Mouse (Mus musculus): ENCODE results near the gene Bicdl2. TPM values are rescaled to one million over a fixed set of nuclear protein-coding genes. Genes with fewer than 3 reads are reported as not detected.

Gene Bicdl2
- polyA plus RNA-seq, 1 experiment from 2014 or later, result 1.2 TPM

GRCm38 (mm10) chr17:23670516-23671074 is 10.3 kb downstream of the Bicdl2 start:
- peaks cover 38% of the 10 kb centered on the region for H3K36me3 ChIP-seq (ENCODE audit: control insufficient read depth, insufficient read depth, low read length)
- H3K9ac ChIP-seq (ENCODE audit: low read depth, low read length), result no peak overlapping the region
- WGBS, result 91% methylated on average over 7 of the region's 7 CpGs
- ATAC-seq (ENCODE audit: low FRiP score, low TSS enrichment), result no peak
- H3K27ac ChIP-seq (ENCODE audit: low read depth, low read length), result no peak overlapping the region
- H3K4me1 ChIP-seq (ENCODE audit: control insufficient read depth, insufficient read depth, low read length), result peaks cover 21% of the 10 kb centered on the region; the same call in 1 of the 2 replicates
- no peaks in the 10 kb centered on the region for H3K27me3 ChIP-seq (ENCODE audit: control insufficient read depth, insufficient read depth, low read length)
- no peak overlapping the region for H3K4me3 ChIP-seq (ENCODE audit: low read length)
- no peak overlapping the region for H3K4me2 ChIP-seq (replicated peaks; ENCODE audit: low read depth, low read length)
- no peaks in the 10 kb centered on the region for H3K9me3 ChIP-seq (ENCODE audit: control insufficient read depth, low read length)

GRCm38 (mm10) chr17:23671519-23671918 is 11.2 kb downstream of the Bicdl2 start:
- Histone ChIP-seq H3K9ac (ENCODE audit: low read depth, low read length) (no peak overlapping the region), H3K4me3 (ENCODE audit: low read length) (no peak overlapping the region), H3K4me2 (replicated peaks; ENCODE audit: low read depth, low read length) (no peak overlapping the region), H3K9me3 (ENCODE audit: control insufficient read depth, low read length) (no peaks in the 10 kb centered on the region), H3K27ac (ENCODE audit: low read depth, low read length) (no peak overlapping the region), H3K4me1 (ENCODE audit: control insufficient read depth, insufficient read depth, low read length) (peaks cover 31% of the 10 kb centered on the region; the same call in 1 of the 2 replicates), H3K27me3 (ENCODE audit: control insufficient read depth, insufficient read depth, low read length) (no peaks in the 10 kb centered on the region), H3K36me3 (ENCODE audit: control insufficient read depth, insufficient read depth, low read length) (peaks cover 32% of the 10 kb centered on the region)
- 89% methylated on average over 3 of the region's 3 CpGs for WGBS
- ATAC-seq (ENCODE audit: low FRiP score, low TSS enrichment), result no peak

DNA sequence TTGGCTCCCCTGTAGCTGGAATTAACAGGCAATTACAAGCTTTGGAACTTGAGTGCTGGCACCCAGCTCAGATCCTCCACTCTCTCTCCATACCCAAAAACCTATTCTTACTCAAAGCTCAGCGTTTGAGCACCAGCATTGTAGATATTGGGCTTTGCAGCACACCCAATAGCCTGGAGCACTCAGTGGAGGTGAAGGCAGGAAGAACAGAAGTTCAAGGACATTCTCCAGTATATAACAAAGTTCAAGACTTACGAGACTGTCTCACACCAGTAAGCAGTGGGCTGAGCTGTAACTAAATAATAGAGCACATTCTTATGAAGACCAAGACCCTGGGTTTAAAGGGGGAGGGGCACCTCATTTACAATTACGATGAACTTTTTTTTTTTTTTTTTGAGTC is 12.5 kb downstream of the Bicdl2 start:
- Histone ChIP-seq H3K9ac (ENCODE audit: low read depth, low read length) (peak overlapping the region; percentile 66; the same call in 1 of the 2 replicates), H3K36me3 (ENCODE audit: control insufficient read depth, insufficient read depth, low read length) (peaks cover 22% of the 10 kb centered on the region; the same call in 1 of the 2 replicates), H3K27me3 (ENCODE audit: control insufficient read depth, insufficient read depth, low read length) (no peaks in the 10 kb centered on the region), H3K4me2 (replicated peaks; ENCODE audit: low read depth, low read length) (peak overlapping the region; percentile 56), H3K4me3 (ENCODE audit: low read length) (peak overlapping the region; percentile 59), H3K4me1 (ENCODE audit: control insufficient read depth, insufficient read depth, low read length) (peaks cover 37% of the 10 kb centered on the region; the same call in 1 of the 2 replicates), H3K9me3 (ENCODE audit: control insufficient read depth, low read length) (no peaks in the 10 kb centered on the region), H3K27ac (ENCODE audit: low read depth, low read length) (no peak overlapping the region)
- ATAC-seq (ENCODE audit: low FRiP score, low TSS enrichment), result no peak
- 61% methylated on average over 3 of the region's 3 CpGs for WGBS

DNA sequence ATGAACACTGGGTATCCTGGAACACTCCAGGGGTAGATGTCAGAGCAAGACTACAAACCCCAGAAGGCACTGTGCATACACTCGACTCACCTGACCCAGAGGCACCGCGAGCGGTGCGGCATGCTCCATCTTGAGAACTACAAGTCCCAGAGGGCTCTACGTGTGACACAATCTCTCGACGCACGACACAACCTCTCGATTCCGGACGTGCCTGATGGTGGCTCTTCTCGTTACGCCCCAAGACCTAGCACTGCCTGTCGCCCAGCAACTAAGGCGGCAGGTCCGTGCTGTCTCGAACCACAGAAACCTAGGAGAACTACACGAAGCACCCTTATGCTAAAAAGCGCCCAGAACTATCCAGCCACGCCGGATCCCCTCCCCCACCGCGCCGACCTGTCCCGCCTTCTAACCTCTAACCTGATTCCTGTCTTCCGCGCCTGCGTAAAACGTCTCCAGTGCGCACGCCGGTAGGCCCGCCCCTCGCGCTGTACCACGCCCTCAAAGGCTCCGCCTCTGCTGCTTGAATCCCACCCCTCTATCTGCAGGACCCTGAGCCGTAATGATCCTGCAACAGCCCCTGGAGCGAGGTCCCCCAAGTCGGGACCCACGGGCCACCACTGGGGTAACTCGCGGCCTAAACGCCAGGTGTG is 13.2 kb downstream of the Bicdl2 start, which contains the start of the genes Hcfc1r1 and Thoc6:
Gene Hcfc1r1, plus strand, starts transcription at position 173 of the 650 bp plus-strand sequence.
Gene Thoc6, minus strand, starts transcription at position 459 of the 650 bp plus-strand sequence.
- peak within 1 kb of the TSS; percentile 79 for H3K27ac ChIP-seq (ENCODE audit: low read depth, low read length)
- H3K36me3 ChIP-seq (ENCODE audit: control insufficient read depth, insufficient read depth, low read length), result peaks cover 17% of the 10 kb centered on the region; the same call in 1 of the 2 replicates
- ATAC-seq (ENCODE audit: low FRiP score, low TSS enrichment), result peak; percentile 90
- peaks cover 38% of the 10 kb centered on the region; the same call in 1 of the 2 replicates for H3K4me1 ChIP-seq (ENCODE audit: control insufficient read depth, insufficient read depth, low read length)
- H3K27me3 ChIP-seq (ENCODE audit: control insufficient read depth, insufficient read depth, low read length), result no peaks in the 10 kb centered on the region; the same call in 1 of the 2 replicates
- peak within 1 kb of the TSS; percentile 66 for H3K9ac ChIP-seq (ENCODE audit: low read depth, low read length)
- peak within 1 kb of the TSS; percentile 59 for H3K4me3 ChIP-seq (ENCODE audit: low read length)
- H3K4me2 ChIP-seq (replicated peaks; ENCODE audit: low read depth, low read length), result peak within 1 kb of the TSS; percentile 56
- WGBS, result under 1% methylated on average over 45 of the region's 45 CpGs
- H3K9me3 ChIP-seq (ENCODE audit: control insufficient read depth, low read length), result no peaks in the 10 kb centered on the region

GRCm38 (mm10) chr17:23674271-23674952 is 14.1 kb downstream of the Bicdl2 start:
- peaks cover 5% of the 10 kb centered on the region for H3K27me3 ChIP-seq (ENCODE audit: control insufficient read depth, insufficient read depth, low read length)
- peak overlapping the region; percentile 59 for H3K4me3 ChIP-seq (ENCODE audit: low read length)
- H3K9ac ChIP-seq (ENCODE audit: low read depth, low read length), result peak overlapping the region; percentile 66
- no peak for ATAC-seq (ENCODE audit: low FRiP score, low TSS enrichment)
- peaks cover 38% of the 10 kb centered on the region; the same call in 1 of the 2 replicates for H3K4me1 ChIP-seq (ENCODE audit: control insufficient read depth, insufficient read depth, low read length)
- H3K36me3 ChIP-seq (ENCODE audit: control insufficient read depth, insufficient read depth, low read length), result peaks cover 9% of the 10 kb centered on the region; the same call in 1 of the 2 replicates
- H3K27ac ChIP-seq (ENCODE audit: low read depth, low read length), result no peak overlapping the region
- 35% methylated on average over 9 of the region's 9 CpGs for WGBS
- peak overlapping the region; percentile 56 for H3K4me2 ChIP-seq (replicated peaks; ENCODE audit: low read depth, low read length)
- H3K9me3 ChIP-seq (ENCODE audit: control insufficient read depth, low read length), result no peaks in the 10 kb centered on the region

DNA sequence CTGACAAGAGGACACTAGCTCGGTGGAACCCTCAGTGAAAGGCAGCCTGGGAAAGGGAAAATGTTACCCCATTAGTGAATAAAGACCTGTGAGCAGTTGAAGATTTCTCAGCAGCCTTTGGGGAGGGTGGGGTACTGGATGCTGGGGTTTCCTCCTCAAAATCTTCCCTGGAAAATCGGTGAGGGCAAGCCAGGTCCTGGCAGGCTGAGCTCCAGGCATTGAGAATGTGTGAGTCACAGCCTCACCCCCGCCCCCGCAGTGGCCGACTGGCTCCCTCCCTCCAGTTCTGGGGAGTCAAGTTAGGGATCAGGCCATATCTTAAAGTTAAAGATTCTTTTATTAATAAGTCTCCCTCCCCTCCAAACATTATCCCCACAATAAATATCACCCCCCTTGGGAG is 14.8 kb downstream of the Bicdl2 start:
- peaks cover 3% of the 10 kb centered on the region; the same call in 1 of the 2 replicates for H3K36me3 ChIP-seq (ENCODE audit: control insufficient read depth, insufficient read depth, low read length)
- no peak for ATAC-seq (ENCODE audit: low FRiP score, low TSS enrichment)
- H3K4me1 ChIP-seq (ENCODE audit: control insufficient read depth, insufficient read depth, low read length), result peaks cover 38% of the 10 kb centered on the region; the same call in 1 of the 2 replicates
- H3K9ac ChIP-seq (ENCODE audit: low read depth, low read length), result peak overlapping the region; percentile 18; the same call in 1 of the 2 replicates
- H3K9me3 ChIP-seq (ENCODE audit: control insufficient read depth, low read length), result no peaks in the 10 kb centered on the region
- peaks cover 12% of the 10 kb centered on the region for H3K27me3 ChIP-seq (ENCODE audit: control insufficient read depth, insufficient read depth, low read length)
- peak overlapping the region; percentile 56; the same call in 1 of the 2 replicates for H3K4me2 ChIP-seq (replicated peaks; ENCODE audit: low read depth, low read length)
- no peak overlapping the region for H3K27ac ChIP-seq (ENCODE audit: low read depth, low read length)
- H3K4me3 ChIP-seq (ENCODE audit: low read length), result no peak overlapping the region
- 39% methylated on average over 5 of the region's 5 CpGs for WGBS

GRCm38 (mm10) chr17:23675564-23676281 is 15.4 kb downstream of the Bicdl2 start:
- Histone ChIP-seq H3K9ac (ENCODE audit: low read depth, low read length) (peak overlapping the region; percentile 58; the same call in 1 of the 2 replicates), H3K27me3 (ENCODE audit: control insufficient read depth, insufficient read depth, low read length) (peaks cover 17% of the 10 kb centered on the region), H3K4me1 (ENCODE audit: control insufficient read depth, insufficient read depth, low read length) (peaks cover 38% of the 10 kb centered on the region; the same call in 1 of the 2 replicates), H3K4me3 (ENCODE audit: low read length) (peak overlapping the region; percentile 58), H3K9me3 (ENCODE audit: control insufficient read depth, low read length) (no peaks in the 10 kb centered on the region), H3K36me3 (ENCODE audit: control insufficient read depth, insufficient read depth, low read length) (no peaks in the 10 kb centered on the region), H3K4me2 (replicated peaks; ENCODE audit: low read depth, low read length) (peak overlapping the region; percentile 97), H3K27ac (ENCODE audit: low read depth, low read length) (no peak overlapping the region)
- WGBS, result 9% methylated on average over 15 of the region's 15 CpGs
- no peak for ATAC-seq (ENCODE audit: low FRiP score, low TSS enrichment)

DNA sequence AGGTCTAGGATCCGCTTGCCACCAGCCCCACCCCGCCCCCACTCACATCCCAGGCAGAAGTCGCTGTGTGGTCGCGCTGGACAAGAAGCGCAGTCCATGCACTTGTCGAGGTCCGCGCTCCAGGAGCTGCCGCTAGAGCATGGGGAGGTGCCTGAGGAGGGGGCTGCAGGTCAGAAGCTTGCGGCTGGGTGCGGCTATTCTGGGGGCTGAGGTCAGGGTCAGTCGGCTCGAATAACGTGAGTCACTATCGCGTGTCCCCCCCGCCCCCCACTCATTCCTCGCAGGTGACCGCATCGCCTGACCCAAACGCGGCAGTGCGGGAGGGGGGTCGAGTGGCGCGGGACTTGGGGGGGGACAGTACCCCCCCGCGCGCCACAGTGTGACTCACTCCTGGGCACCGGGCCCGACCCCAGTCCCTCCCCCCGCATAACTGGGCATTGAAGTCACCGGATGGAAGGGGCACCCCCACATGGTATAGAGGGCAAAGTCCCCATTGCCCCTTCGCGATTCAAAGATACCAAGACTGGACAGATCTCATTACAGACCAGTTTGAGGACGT is 16.2 kb downstream of the Bicdl2 start:
- Histone ChIP-seq H3K9me3 (ENCODE audit: control insufficient read depth, low read length) (no peaks in the 10 kb centered on the region), H3K27me3 (ENCODE audit: control insufficient read depth, insufficient read depth, low read length) (peaks cover 22% of the 10 kb centered on the region), H3K4me2 (replicated peaks; ENCODE audit: low read depth, low read length) (peak overlapping the region; percentile 97), H3K4me1 (ENCODE audit: control insufficient read depth, insufficient read depth, low read length) (peaks cover 41% of the 10 kb centered on the region; the same call in 1 of the 2 replicates), H3K4me3 (ENCODE audit: low read length) (peak overlapping the region; percentile 58), H3K27ac (ENCODE audit: low read depth, low read length) (peak overlapping the region; percentile 30; the same call in 1 of the 2 replicates), H3K36me3 (ENCODE audit: control insufficient read depth, insufficient read depth, low read length) (no peaks in the 10 kb centered on the region), H3K9ac (ENCODE audit: low read depth, low read length) (peak overlapping the region; percentile 58)
- 2% methylated on average over 37 of the region's 37 CpGs for WGBS
- peak; percentile 5; the same call in 1 of the 2 replicates for ATAC-seq (ENCODE audit: low FRiP score, low TSS enrichment)
